Comparison of ENCODE assay signal across 21 mouse cellular contexts in the genomic region with DNA sequence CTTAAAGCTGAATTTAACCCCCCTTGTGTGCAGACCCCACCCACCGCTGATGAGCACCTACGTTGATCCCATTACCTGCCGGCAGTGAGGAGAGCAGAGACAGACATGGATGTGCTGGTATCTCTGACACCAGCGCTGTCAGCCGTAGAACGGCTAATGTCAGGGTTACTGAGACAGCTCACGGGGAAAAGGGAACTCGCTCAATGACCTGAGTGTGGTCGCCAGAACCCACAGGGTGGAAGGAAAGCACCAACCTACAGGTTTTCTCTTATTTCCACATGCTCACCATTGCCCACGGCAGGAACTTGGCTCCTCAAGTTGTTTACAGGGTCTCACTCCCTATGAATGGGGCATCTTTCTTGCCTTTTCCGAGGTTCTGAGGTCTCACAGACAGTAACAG. TPM values are rescaled to one million over a fixed set of nuclear protein-coding genes. Genes with fewer than 3 reads are reported as not detected.
DNase-seq lines count a peak whose midpoint lies in the region; ATAC-seq lines count a peak whose summit lies in the region.
"Had no signal": no experiment of that assay in that cellular context is flagged by ENCODE, and none has a peak within 500 bp of the region (broad histone marks: within the 10 kb centered on the region; RNA-seq: fewer than 3 reads in every experiment).

No protein-coding gene starts in this region.

- peak; percentile 23 for DNase-seq in midbrain, embryonic 11.5 days (ENCODE audit: low spot score, missing footprints)
- DNase-seq in midbrain, embryonic 10.5 days (ENCODE audit: low spot score) = no peak
- no peak for DNase-seq in left cerebral cortex, adult 18-20 months (ENCODE audit: low spot score in 2 of 2)
- DNase-seq in cerebellum, adult 9-11 months = no peak
- no peak for DNase-seq in frontal cortex, postnatal 25 days (ENCODE audit: low spot score in 2 of 2)
- DNase-seq: adrenal gland, adult 2 months; adrenal gland, postnatal 10 days; adrenal gland, postnatal 25 days; cerebellum, adult 11-12 months; cerebellum, adult 2 months; cerebellum, adult 9-10 months; cerebellum, postnatal 14 days; cerebellum, postnatal 36 days; forebrain, postnatal 0 days had no signal

- no peak overlapping the region for H3K4me2 ChIP-seq in midbrain, embryonic 11.5 days
- H3K4me2 ChIP-seq: embryonic facial prominence, embryonic 12.5 days; forebrain, embryonic 13.5 days; forebrain, embryonic 15.5 days had no signal

- no peaks in the 10 kb centered on the region for H3K36me3 ChIP-seq in midbrain, embryonic 11.5 days (ENCODE audit: control insufficient read depth, insufficient read depth, low read length)
- H3K36me3 ChIP-seq in midbrain, embryonic 10.5 days = no peaks in the 10 kb centered on the region
- H3K36me3 ChIP-seq: embryonic facial prominence, embryonic 10.5 days; embryonic facial prominence, embryonic 12.5 days; forebrain, embryonic 15.5 days had no signal

- H3K4me1 ChIP-seq in midbrain, embryonic 11.5 days (ENCODE audit: control insufficient read depth, insufficient read depth, low read length) = no peaks in the 10 kb centered on the region
- no peaks in the 10 kb centered on the region for H3K4me1 ChIP-seq in midbrain, embryonic 10.5 days
- H3K4me1 ChIP-seq: embryonic facial prominence, embryonic 10.5 days; embryonic facial prominence, embryonic 12.5 days; forebrain, embryonic 13.5 days; forebrain, embryonic 15.5 days had no signal

- H3K27ac ChIP-seq in midbrain, embryonic 11.5 days (ENCODE audit: low read depth, low read length) = no peak overlapping the region
- no peak overlapping the region for H3K27ac ChIP-seq in midbrain, embryonic 10.5 days (replicated peaks)
- H3K27ac ChIP-seq: embryonic facial prominence, embryonic 10.5 days; embryonic facial prominence, embryonic 12.5 days; forebrain, embryonic 13.5 days; forebrain, embryonic 15.5 days had no signal

- WGBS in midbrain, embryonic 11.5 days = 92% methylated on average over 11 of the region's 11 CpGs
- 89% methylated on average over 11 of the region's 11 CpGs for WGBS in midbrain, embryonic 10.5 days

- no peaks in the 10 kb centered on the region for H3K27me3 ChIP-seq in midbrain, embryonic 11.5 days (ENCODE audit: control insufficient read depth, insufficient read depth, low read length)
- no peaks in the 10 kb centered on the region for H3K27me3 ChIP-seq in midbrain, embryonic 10.5 days (ENCODE audit: low read depth, poor library complexity, severe bottlenecking)
- H3K27me3 ChIP-seq: embryonic facial prominence, embryonic 12.5 days; forebrain, embryonic 13.5 days; forebrain, embryonic 15.5 days had no signal

- ATAC-seq in midbrain, embryonic 11.5 days (ENCODE audit: low FRiP score) = no peak
- ATAC-seq in granulocyte monocyte progenitor cell, adult 5-6 weeks (replicated peaks; ENCODE audit: poor library complexity, severe bottlenecking) = peak; percentile 83
- ATAC-seq in megakaryocyte, adult 5-6 weeks (ENCODE audit: poor library complexity, severe bottlenecking) = peak; percentile 91
- ATAC-seq in neutrophil, adult 5-6 weeks (ENCODE audit: extremely low read depth, insufficient number of reproducible peaks, low FRiP score, poor library complexity, severe bottlenecking) = peak; percentile 39; the same call in 1 of the 2 replicates
- ATAC-seq: forebrain, embryonic 13.5 days; forebrain, embryonic 15.5 days; forebrain, postnatal 0 days had no signal

- no peaks in the 10 kb centered on the region for H3K9me3 ChIP-seq in midbrain, embryonic 11.5 days (ENCODE audit: control insufficient read depth, low read length)
- no peaks in the 10 kb centered on the region for H3K9me3 ChIP-seq in midbrain, embryonic 10.5 days (replicated peaks)
- H3K9me3 ChIP-seq: embryonic facial prominence, embryonic 10.5 days; embryonic facial prominence, embryonic 12.5 days; forebrain, embryonic 13.5 days; forebrain, embryonic 15.5 days had no signal

- no peak overlapping the region for H3K4me3 ChIP-seq in midbrain, embryonic 11.5 days (ENCODE audit: low read depth, low read length)
- H3K4me3 ChIP-seq in midbrain, embryonic 10.5 days = no peak overlapping the region
- H3K4me3 ChIP-seq: embryonic facial prominence, embryonic 10.5 days; embryonic facial prominence, embryonic 12.5 days; forebrain, embryonic 13.5 days; forebrain, embryonic 15.5 days had no signal

- H3K9ac ChIP-seq in midbrain, embryonic 11.5 days (ENCODE audit: low read length) = no peak overlapping the region
- H3K9ac ChIP-seq: embryonic facial prominence, embryonic 12.5 days; forebrain, embryonic 13.5 days; forebrain, embryonic 15.5 days; forebrain, postnatal 0 days had no signal

RNA-seq across cellular contexts. Expression of a gene that starts 26.1 kb away (rescaled TPM):
- polyA plus RNA-seq in midbrain, embryonic 11.5 days (2014; fragmentation: Nextera tagmentation; extraction: Ambion mirVana) = 0.52 and 1.00 TPM in 2 replicates
- polyA plus RNA-seq in midbrain, embryonic 10.5 days (2016; fragmentation: Nextera tagmentation; extraction: Ambion mirVana) = 0.93 and 1.0 TPM in 2 replicates
- total RNA-seq in granulocyte monocyte progenitor cell, adult 5-6 weeks (2014; fragmentation: Nextera tagmentation) = 48.5 and 59.1 TPM in 2 replicates
- total RNA-seq in granulocyte monocyte progenitor cell, adult 5-6 weeks (2017) = 48.9 and 52.7 TPM in 2 replicates
- 81.7 and 97.9 TPM in 2 replicates for total RNA-seq in megakaryocyte, adult 5-6 weeks (2015)
- total RNA-seq in megakaryocyte, adult 5-6 weeks (2017) = 99.6 and 110 TPM in 2 replicates
- total RNA-seq in neutrophil, adult 5-6 weeks (2017) = 193 and 204 TPM in 2 replicates
- total RNA-seq in left cerebral cortex, adult 18-20 months (2021) = 10 to 100 TPM; 27.7 to 28.1 TPM
